In genomic region chr7:125418413-125418812, GRCm38 (mm10) we compare ENCODE assay signal across 12 mouse cellular contexts. TPM values are rescaled to one million over a fixed set of nuclear protein-coding genes. Genes with fewer than 3 reads are reported as not detected.
DNase-seq lines count a peak whose midpoint lies in the region; ATAC-seq lines count a peak whose summit lies in the region.
"Had no signal": no experiment of that assay in that cellular context is flagged by ENCODE, and none has a peak within 500 bp of the region (broad histone marks: within the 10 kb centered on the region; RNA-seq: fewer than 3 reads in every experiment).

No protein-coding gene starts in this region.

- 0 out of 2 replicates have a peak, but pooled peaks have one; percentile 60 for ATAC-seq in kidney, embryonic 14.5 days (ENCODE audit: low FRiP score, low TSS enrichment)
- peak; percentile 43 for ATAC-seq in megakaryocyte progenitor cell, adult 5-6 weeks (replicated peaks; ENCODE audit: poor library complexity)
- ATAC-seq: hindbrain, embryonic 16.5 days had no signal

- no peaks in the 10 kb centered on the region for H3K4me1 ChIP-seq in kidney, embryonic 14.5 days (ENCODE audit: control insufficient read depth, insufficient read depth, low read length)

- no peaks in the 10 kb centered on the region for H3K36me3 ChIP-seq in kidney, embryonic 14.5 days (ENCODE audit: control insufficient read depth, insufficient read depth, low read length)
- H3K36me3 ChIP-seq: G1E; midbrain, embryonic 10.5 days had no signal

- DNase-seq in kidney, adult 8-10 months: no peak
- peak; percentile 96 for DNase-seq in ES-CJ7 (ENCODE audit: low read depth, low spot score)
- peak; percentile 13 for DNase-seq in embryo, embryonic 11 days
- DNase-seq in left cerebral cortex, adult 8-10 months (ENCODE audit: low spot score in 2 of 2): no peak
- DNase-seq in urinary bladder, adult 2 months (ENCODE audit: low spot score): no peak
- DNase-seq in spleen, postnatal 14 days (ENCODE audit: low spot score in 2 of 2): no peak

- H3K27me3 ChIP-seq in kidney, embryonic 14.5 days (ENCODE audit: control insufficient read depth, insufficient read depth, low read length): no peaks in the 10 kb centered on the region

- H3K4me2 ChIP-seq in kidney, embryonic 14.5 days (replicated peaks; ENCODE audit: low read depth, low read length): no peak overlapping the region

- no peak overlapping the region for H3K9ac ChIP-seq in kidney, embryonic 14.5 days (ENCODE audit: low read depth, low read length)

- H3K4me3 ChIP-seq in kidney, embryonic 14.5 days (ENCODE audit: low read length): no peak overlapping the region
- H3K4me3 ChIP-seq: erythroblast, embryonic 14.5 days; midbrain, embryonic 10.5 days had no signal

- 5% methylated on average over 3 of the region's 3 CpGs for WGBS in kidney, embryonic 14.5 days

- no peaks in the 10 kb centered on the region for H3K9me3 ChIP-seq in kidney, embryonic 14.5 days (ENCODE audit: control insufficient read depth, low read length)
- H3K9me3 ChIP-seq: G1E; midbrain, embryonic 10.5 days had no signal

- no peak overlapping the region for H3K27ac ChIP-seq in kidney, embryonic 14.5 days (ENCODE audit: low read depth, low read length)
- H3K27ac ChIP-seq: midbrain, embryonic 10.5 days had no signal

RNA-seq across cellular contexts. Expression of gene Kdm8, which starts 26.1 kb away (rescaled TPM):
- polyA plus RNA-seq in kidney, embryonic 14.5 days (2014; fragmentation: Nextera tagmentation; extraction: Ambion mirVana): 9.6 and 12.7 TPM in 2 replicates
- 3.5 and 3.7 TPM in 2 replicates for total RNA-seq in megakaryocyte progenitor cell, adult 5-6 weeks (2015)
- total RNA-seq in megakaryocyte progenitor cell, adult 5-6 weeks (2017): 5.8 and 8.0 TPM in 2 replicates
- total RNA-seq in left cerebral cortex, adult 8-10 months (2022): 1 to 10 TPM; 4.7 to 5.4 (median 5.3) TPM
- 5.8 and 6.2 TPM in 2 replicates for polyA plus RNA-seq in urinary bladder, adult 2 months (2012; rRNA removed)

Comparison
In these comparisons a context has a peak if more than half of its experiments do, and no peak if none do; other contexts are left out.
1. DNase-seq: peak in ES-CJ7 (single experiment) and embryo, embryonic 11 days (single experiment); none in kidney, adult 8-10 months (0 of 2), left cerebral cortex, adult 8-10 months (0 of 2), urinary bladder, adult 2 months (single experiment) and spleen, postnatal 14 days (0 of 2).